Mouse (Mus musculus) 3T3-L1 (cell line): ENCODE measurements at regions not wholly inside any gene's neighbourhood (a gene's known extent, or its start where the extent isn't known, plus 50 kb on each side); places are given as distances from the start of the nearest gene placed in this dataset.

Experiments
- DNase-seq: peaks from one replicate; pipeline ENCODE4 v3.0.0-alpha.2; 2015; ENCODE audit warnings: low read depth, low spot score

DNA sequence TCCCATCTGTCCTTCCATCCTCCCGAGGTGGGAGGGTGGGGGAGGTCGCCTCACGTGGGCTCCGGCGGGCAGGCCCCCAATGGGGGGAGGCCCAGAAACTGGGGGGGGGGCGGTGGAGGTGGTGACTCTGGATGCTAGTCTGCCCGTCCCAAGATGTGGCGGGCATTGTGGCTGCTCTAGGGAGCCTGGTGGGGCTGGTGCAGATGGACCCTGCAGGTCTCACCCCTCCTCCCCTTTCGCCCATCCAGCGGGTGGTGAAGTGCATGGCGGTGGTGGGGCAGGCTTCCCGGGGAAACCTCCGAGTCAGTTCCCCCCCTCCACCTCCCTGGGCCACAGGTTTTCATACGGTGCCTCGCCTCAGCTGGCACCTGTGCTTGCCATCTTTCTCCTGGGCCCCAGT lies 88.6 kb downstream of the Inhba start:
- no peak for DNase-seq

DNA sequence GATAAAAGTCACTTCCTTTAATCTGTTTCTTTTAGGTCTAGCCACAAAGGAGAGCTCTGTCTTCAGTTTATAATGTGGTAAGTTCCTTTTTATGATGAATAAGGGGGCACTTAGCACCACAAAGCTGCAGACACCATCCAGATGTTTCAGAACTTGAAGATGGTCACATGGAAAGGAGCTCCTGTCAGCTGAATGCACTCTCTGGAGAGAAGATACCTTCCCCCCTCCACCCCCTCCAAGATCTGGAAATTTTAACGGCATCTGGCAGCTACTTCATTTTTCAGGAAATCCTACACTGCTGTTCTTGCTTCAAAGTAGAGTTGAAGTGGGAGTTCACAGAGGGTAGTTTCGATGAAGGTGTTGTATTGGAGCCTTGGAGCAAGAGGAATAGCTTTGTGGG lies 103.2 kb downstream of the Inhba start:
- DNase-seq = no peak

DNA sequence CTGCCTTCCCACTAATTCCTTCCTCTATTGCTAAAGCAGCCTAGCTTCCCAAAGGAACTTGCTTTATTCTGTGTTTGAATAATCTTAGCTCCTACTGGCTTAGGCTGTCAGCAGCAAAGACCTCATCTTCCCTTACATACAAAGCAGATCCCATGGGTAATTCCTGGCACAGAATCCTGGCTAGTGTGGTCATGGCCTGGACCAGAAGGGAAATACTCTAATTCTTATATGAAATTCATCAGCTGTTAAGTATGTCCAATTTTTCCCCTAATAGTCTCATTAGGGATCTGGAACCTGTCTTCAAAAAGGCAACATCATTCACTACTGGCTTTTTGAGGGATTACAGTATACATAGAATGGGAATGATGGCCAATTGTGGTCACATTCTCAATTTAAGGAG lies 135.0 kb downstream of the Inhba start:
- DNase-seq = peak; percentile 58

DNA sequence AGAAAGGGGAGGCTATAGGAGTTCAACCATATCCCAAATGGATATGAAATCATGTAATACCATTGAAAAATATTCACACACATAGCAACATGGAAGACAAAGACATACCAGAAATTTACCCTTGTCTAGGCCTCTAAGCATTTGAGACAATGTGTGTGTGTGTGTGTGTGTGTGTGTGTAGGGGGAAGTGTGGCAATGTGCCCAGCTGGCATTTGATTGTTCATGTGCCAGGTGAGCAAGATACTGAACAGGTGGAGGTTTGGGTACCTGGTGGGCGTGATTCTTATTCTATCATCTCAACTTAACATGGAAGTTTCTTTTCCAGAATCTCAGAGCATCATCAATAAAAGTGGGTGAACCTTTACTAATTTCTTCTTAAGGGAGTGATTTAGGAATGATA lies 143.3 kb downstream of the Inhba start:
- DNase-seq = no peak

DNA sequence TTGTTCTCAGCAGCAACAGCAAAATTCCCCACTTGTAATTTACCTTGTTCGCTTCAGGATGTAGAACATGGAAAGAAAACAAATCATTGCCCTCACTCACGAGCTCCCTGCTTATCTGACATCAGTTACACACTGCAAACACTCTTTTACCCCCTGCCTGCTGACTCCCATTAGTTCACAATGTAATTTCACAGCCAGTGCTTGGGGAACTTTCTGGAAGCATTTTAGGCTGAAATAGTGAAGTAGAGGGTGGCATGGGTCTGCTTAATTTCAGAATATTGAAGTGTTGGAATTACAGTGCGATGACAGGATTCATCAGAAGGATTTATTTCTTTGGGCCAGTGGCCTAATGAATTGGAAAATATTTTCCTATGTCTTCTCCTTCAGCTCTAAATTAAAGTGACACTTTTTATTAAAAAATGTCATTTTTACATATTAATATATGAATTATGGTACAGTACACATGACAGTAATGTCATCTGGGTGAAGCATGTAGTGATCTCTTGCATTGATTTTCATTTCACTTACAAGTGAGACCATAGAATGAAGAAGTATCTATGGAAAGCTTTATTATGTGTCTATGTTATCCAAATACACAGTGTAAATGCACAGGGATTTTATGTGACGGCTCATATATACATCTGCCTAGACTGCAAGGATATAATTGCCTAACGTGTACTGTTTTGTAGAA lies 153.7 kb downstream of the Inhba start:
- no peak for DNase-seq

DNA sequence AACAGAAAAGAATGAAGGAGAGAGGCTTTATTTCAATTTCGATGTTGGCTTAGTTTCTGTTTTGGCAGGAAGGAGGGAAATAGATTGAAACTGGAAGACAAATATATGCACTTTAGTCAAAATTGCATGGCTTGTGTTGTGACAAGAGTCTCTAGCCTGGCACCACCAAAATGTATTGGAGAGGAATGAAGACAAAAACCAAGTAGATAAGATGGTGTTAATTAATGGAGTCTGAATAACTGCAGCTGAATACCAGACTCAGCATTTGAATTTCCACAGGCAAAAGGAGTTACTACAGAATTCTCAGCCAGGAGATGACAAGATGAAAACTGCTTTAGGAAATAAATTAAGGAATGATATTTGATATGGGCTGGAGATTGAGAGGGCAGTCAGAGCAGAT lies 185.0 kb downstream of the Inhba start:
- DNase-seq = no peak

DNA sequence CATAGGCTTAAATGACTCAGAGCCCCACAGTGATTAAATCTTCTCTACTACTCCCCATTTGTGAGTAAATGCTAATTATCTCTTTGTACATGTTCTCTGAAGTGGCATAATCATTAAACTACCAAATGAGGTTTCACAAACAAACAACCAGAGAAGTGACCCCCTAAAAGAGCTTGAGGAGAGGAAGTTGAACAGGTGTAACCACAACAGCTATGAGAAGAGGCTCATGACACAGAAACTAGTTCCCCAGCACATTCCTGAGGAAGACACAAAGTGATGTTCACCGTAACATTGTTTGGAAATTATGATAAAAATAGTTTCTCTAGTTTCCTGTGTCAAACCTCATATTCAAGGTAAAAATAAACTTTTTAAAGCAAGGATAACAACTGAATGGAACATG lies 188.4 kb downstream of the Inhba start:
- no peak for DNase-seq

DNA sequence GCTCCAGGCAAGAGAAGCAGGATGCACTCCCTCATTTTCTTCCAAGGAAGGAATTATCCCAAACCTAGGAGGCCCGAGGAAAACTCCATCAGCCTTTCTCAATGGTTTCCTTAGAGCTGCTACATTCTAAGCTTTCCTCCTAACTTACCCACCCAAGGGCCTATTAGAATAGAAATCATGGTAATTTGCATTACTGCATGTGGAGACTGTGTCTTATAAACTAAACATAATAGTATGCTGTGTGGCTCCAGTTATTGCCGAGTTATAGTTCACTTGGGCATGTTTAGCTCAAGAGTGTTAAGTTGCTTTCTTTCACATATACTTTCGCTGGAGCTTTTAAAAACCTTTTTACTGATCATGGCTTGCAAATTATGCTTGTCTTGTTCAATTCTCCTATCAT lies 191.5 kb downstream of the Inhba start:
- no peak for DNase-seq

DNA sequence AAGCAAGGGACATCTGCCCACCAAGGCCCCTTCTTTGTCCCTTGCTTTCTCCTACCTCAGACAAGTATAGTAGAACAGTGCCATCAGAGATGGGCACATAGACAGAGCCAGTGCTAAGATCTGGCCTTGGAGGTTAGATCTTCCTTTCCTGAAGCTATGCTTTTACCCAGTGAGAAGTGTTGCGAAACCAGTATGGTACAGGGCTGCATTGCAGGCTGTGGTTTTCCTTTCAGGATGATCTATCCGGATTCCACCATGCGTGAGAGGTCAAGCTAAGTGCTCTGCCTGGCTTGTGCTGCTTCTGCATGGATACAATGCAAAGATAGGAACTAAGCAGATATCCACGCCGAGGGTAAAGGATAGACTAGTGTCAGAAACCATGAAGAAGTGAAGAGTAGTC lies 192.4 kb downstream of the Inhba start:
- DNase-seq = peak; percentile 39

DNA sequence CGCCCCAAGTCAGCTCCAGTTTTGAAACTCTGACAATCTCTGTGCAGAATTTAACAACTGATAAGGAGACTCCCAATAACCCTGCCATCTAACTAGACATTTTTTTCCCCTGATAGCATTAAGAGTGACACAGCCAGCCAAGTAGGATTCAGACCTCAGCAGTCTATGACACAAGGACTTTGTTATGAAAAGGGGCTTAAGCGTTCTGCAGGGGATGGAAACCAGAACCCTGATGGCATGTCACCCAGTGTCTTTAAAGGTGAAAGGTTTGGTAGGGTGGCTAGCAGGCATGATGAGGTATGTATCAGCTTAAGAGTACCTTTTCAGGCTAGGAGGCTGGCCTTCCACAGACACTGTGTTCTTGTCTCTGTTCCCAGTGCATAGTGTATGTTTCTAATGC lies 199.8 kb downstream of the Inhba start:
- no peak for DNase-seq

DNA sequence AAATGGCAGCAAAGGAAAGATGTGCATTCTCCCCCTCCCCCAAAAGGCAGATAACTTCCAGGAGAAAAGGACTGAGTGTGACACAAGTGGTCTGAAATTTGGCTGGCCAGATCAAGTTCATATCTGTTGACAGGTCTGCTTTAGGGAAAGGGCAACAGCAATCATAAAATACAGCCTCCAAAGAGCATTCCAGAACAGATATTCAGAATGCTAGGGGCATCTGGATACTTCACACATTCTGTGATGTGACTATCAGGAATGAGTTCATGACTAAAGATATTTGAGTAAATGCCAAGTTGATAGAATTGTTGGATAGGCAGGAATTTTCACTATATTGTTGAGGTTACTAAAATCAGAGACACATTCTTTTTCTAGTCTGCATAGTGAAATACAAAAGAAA lies 208.2 kb downstream of the Inhba start:
- DNase-seq = peak; percentile 69

DNA sequence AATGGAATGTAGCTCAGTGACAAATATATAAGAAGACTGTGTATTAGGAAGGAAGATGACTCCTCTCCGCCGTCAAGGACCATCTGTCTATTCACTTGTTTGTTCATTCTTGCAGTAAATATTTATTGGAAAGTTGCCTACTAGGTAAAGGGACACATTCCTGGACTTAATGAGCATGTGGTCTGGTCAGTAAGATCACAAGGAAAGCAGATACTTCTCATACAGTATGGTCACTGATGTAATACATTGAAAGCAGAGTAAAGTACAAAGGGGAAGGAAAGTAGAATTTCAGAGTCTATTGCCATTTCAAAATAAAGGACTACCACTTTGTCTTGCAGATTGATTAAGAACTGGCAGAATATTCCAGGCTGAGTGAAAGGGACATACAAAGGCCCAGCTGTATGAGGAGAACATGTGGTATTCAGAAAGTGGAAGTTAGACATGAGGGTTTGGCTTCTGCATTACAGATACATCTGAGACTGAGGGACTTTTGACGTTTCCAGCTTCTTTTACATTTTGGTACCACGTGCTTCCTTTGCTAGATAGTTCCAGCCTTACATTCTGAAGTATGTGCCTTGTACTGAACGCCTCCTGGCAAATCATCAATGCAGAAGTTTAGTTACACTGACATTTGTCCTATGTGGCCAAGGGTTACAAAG lies 211.4 kb downstream of the Inhba start:
- DNase-seq = peak; percentile 59

DNA sequence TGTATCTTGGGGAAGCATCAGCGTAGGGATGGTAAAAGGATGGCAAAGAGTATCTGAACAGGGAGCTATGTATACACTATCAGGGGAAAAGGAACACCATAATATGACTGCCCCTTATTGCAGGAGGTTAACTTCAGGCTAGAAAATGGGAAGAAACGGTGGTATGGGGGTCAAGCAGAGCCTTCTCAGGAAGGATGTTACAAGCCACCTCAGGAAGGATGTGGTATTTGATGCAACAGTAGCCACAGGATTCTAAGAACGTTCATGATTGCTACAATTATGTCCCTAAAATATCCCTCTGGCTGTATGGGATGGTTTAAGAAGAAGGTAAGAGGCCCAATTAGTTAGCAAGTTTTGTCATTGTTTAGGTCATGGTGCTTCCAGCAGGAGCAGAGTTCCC lies 249.5 kb downstream of the Inhba start:
- DNase-seq = no peak

DNA sequence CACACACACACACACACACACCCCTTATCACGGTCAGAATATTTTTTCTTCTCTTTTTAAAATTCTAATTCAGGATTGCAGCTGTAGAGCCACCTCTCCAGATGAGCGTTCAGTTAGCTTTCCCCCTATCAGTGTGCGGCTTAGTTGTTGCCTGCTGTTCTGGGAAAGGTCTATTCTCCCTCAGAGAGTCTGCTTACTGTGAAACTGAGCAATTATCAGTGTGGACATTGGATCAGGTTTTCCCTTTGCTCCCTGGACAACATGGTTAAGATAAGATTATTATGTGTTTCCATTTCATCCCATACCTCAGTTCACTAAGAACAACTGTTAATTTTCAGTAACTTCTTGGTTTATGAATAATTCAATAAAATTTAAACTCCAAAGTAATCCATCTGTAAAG lies 268.3 kb downstream of the Inhba start:
- DNase-seq = no peak

DNA sequence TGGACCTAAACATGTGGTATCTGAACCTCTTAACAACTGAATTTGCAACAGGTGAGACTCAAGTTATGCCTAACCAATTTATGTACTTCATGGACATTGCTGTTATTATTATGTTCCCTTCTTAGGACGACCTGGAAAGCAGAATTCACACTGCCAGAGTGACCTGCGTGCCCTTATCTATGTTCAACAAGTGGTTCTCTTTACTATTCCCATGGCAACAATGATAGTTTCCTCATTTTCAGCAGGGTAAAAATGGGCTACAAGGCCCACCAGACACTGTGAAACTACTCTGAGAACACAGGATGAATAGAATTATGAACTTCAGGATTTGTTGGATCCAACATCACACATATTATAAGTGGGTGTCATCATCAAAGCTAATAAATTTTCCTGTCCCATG lies 269.1 kb downstream of the Inhba start:
- DNase-seq = no peak

DNA sequence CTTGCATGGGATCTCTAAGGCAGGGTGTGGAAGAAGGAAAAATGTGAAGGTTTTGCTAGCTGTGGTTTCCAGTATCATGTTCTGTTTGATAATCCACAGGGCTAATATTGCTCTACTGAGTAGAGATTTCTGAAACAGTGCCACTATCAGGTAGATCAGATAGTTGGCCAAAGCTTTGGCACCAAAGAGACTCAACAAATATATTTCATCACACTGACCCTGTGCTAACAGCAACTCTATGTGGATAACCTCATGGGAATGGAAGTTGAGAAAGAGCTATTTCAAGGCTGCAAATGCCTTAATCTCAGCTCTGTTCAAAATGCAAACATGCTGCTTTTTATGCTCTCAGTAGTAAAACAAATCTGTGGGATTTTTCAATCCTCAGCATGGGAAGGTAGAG lies 270.1 kb downstream of the Inhba start:
- DNase-seq = peak; percentile 4

DNA sequence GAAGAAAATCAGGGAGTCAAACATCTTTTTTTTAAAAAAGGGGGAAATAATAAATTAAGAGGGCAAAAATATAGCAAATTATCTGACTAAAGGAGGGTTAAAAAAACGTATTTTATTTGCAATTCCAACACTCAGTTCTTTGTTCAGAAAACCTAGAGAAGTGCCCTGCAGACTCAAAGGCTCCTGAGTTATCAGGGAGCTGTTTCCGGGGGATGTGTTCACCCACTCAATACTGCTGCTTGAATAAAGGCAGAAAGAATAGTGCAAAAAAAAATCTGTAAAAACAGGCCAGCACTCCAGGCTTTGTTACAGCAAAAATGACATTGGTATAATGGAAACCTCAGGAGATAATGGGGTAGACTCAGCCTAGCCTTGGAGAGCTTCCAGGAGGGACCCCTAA lies 270.6 kb downstream of the Inhba start:
- no peak for DNase-seq

DNA sequence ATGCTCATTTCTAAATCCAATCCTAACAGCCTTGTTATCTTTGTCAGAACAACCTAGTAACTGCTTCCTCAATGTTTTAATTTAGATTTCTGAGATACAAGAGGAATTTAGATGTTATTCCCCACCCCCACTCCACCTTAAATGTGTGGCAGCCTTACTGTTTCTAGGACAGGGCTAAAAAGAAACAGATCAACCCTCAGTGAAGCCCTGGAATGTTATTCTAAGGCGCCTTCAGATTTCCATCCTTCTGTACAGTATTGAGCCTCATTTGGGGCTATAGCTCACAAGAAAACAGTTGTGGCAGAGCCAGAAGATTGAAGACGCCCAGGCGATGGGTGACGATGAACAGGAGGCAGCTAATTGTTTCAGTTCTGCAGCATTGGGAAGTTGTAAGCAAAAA lies 271.7 kb downstream of the Inhba start:
- DNase-seq = no peak

DNA sequence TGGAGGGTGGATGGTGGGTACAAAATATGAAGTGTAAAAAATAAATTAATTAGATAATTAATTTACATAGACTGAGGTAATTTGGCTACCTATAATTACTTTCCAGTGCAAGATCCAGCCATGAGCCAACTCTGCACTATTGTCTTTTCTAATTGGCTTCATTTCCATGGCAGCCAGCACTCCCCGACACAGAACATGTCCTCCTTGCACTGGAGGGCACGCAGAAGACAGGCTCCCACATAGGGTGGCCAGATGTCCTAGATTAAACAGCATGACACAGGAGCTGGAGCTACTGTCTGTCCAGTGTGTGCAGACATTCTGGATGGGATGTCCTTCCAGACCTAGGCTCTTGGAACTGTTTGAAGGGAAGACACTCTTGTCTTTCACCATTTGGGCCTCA lies 278.0 kb downstream of the Inhba start:
- no peak for DNase-seq

DNA sequence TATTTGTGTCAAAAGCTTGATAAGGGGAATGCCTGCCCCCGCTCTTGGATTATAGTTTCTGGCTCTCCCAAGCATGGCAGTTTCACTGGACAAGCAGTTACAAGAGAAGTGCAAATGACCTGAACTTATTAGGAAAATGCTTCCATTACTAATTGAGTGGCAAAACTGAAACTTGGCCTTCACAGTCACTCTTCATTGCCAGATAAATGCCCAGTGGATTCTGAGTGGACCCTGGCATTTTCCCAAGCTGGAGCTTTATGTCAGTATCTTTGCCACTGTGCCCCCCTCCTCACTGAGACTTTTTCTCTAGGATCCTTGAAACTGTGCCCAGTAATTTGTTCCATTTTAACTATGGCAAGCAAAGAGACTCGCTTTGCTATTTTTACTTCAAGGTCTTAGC lies 279.1 kb downstream of the Inhba start:
- no peak for DNase-seq

DNA sequence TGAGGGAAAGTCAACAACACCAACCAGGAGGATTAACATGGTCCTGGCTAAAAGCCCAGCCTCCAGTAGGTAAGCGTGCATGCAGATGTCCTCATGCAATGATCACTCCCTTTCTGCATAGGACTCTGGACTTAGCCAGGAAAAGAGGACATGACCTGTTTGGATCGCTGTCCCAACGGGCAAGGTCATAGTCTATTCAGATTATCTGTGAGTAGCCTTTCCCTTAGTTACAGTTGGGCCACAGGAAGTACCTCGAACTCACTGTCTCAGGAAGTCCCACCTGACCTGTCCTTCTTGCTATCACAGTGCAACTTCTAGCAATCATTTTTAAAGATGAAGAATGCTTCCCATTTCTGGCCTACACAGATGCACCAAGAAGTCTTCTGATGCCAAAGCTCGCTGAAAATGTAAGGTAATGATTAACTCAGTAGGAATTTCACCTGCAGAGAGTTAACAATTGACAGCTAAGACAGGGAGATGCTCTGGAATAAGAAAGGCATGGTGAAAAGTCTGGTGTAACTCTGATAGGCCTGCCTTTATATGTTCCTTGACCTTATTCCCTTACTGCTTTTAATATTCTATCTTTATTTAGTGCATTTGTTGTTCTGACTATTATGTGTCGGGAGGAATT lies 280.1 kb downstream of the Inhba start:
- DNase-seq = no peak

DNA sequence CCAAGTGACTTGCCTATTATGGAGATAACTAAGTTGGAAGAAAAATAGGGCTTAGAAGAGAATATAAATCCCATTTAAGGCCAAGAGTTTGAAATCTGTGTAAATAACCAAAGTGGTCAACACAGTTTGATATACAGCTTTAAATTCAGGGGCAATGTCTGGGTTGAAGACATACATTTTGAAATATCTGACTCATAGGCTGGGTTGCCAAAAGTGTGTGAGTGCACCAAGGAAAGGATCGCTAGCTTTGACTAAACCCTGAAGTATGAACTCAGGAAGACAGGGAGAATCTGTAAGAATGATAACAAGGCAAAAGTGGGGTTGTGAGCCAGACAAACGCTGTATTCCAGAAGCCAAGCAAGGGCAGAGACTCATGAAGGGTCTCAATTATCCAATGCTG lies 288.1 kb downstream of the Inhba start:
- peak; percentile 90 for DNase-seq

DNA sequence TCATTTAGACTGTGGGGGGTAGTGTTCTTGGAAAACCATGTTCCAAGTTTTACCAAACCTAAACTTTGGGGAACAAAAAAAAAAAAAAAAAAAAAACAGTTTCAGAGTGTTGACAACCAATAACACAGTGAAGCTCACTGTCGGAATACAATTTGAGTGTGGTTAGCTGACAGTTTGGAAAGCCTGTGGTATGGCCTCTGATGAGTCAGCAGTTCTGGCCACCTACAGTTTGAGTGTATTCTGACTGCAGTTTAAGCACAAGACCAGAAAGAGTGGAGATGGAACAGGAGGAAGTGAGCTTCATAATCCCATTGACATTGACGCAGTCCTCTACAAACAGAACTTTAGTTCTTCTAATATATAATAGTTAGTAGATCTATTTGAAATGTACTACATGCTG lies 303.0 kb downstream of the Inhba start:
- peak; percentile 78 for DNase-seq
